Mouse (Mus musculus) embryonic stem cell, embryonic (primary cell): ENCODE data around the gene Tshr.

Experiments
- CTCF ChIA-PET, 4 experiments: fragments of 300-600 bp in 2 of 4; fragments of 350-600 bp in 2 of 4; sonication (Branson Sonifier 250); formaldehyde crosslinking; loops; one replicate each; lab custom pipeline; 2022; ENCODE audit warnings: inconsistent platforms in 2 of 4; lab: Charles Lee
- POLR2A ChIA-PET, 4 experiments: fragments of 300-600 bp in 2 of 4; fragments of 350-600 bp in 2 of 4; sonication (Branson Sonifier 250); formaldehyde crosslinking; loops; one replicate each; lab custom pipeline; 2022; ENCODE audit warnings: antibody characterized with exemption in 4 of 4, inconsistent platforms in 1 of 4; lab: Charles Lee

Tshr gene

GRCm38 (mm10) chr12:91384281-91385017 is at the start of gene Tshr, which contains the start of gene Cep128:
Gene Tshr (plus strand): TSS chr12:91384563.
Gene Cep128 (minus strand): TSS chr12:91384409.
- POLR2A ChIA-PET = interaction anchor here (0.5 to 1.7 kb wide), 12 partner anchors 16 to 394 kb away, joined by 3 to 15 read pairs (median 4); partner anchors contain the start of gene Gtf2a1 (in 2 of the 4)
- CTCF ChIA-PET = interaction anchor here in 1 of 4 experiments (0.7 to 1.2 kb wide), 6 partner anchors 10 to 416 kb away, joined by 3 to 4 read pairs (median 3); no protein-coding TSS in a partner anchor

GRCm38 (mm10) chr12:91338656-91339055 is 45.7 kb upstream of the Tshr start:
- ChIA-PET CTCF (interaction anchor here in 1 of 4 experiments (0.7 kb wide), 1 partner anchor 151 kb away, joined by 3 read pairs; no protein-coding TSS in a partner anchor), POLR2A (interaction anchor here in 1 of 4 experiments (0.7 kb wide), 1 partner anchor 12 kb away, joined by 3 read pairs; no protein-coding TSS in a partner anchor)

GRCm38 (mm10) chr12:91353783-91354182 is 30.6 kb upstream of the Tshr start:
- ChIA-PET CTCF (no interaction called here), POLR2A (no interaction called here)

- POLR2A ChIA-PET = no interaction called here
- CTCF ChIA-PET = no interaction called here
These were observed 15.2 kb upstream of the Tshr start for GRCm38 (mm10) chr12:91369173-91369572.

- POLR2A ChIA-PET = interaction anchor here in 3 of 4 experiments (0.5 to 1.7 kb wide), 6 partner anchors 204 to 395 kb away, joined by 3 to 15 read pairs (median 5); partner anchors contain the start of gene Gtf2a1 (in 2 of the 3)
- CTCF ChIA-PET = interaction anchor here in 2 of 4 experiments (0.6 to 1.2 kb wide), 6 partner anchors 10 to 406 kb away, joined by 3 to 4 read pairs (median 3); no protein-coding TSS in a partner anchor
These were observed 673 bp upstream of the Tshr start for GRCm38 (mm10) chr12:91383516-91384264.

- ChIA-PET POLR2A (interaction anchor here (0.5 to 1.6 kb wide), 10 partner anchors 24 to 878 kb away, joined by 3 to 7 read pairs (median 4); partner anchors contain the start of gene Gtf2a1 (in 2 of the 4)), CTCF (interaction anchor here (0.5 to 2.7 kb wide), 32 partner anchors 10 to 915 kb away, joined by 3 to 24 read pairs (median 4); partner anchors contain the start of genes Ston2 (in 2 of the 4) and Cep128 (in 1 of the 4))
These were observed 16.1 kb downstream of the Tshr start for GRCm38 (mm10) chr12:91400232-91401048.

GRCm38 (mm10) chr12:91401049-91401352 is 16.6 kb downstream of the Tshr start:
- CTCF ChIA-PET = interaction anchor here (0.6 to 2.7 kb wide), 18 partner anchors 13 to 915 kb away, joined by 3 to 24 read pairs (median 4); partner anchors contain the start of gene Ston2 (in 2 of the 4)

GRCm38 (mm10) chr12:91410306-91410705 is 25.9 kb downstream of the Tshr start:
- ChIA-PET POLR2A (no interaction called here), CTCF (no interaction called here)

More at GRCm38 (mm10) chr12:91401049-91401352, 16.6 kb downstream of the Tshr start:
- POLR2A ChIA-PET = interaction anchor here (0.5 to 1.6 kb wide), 7 partner anchors 25 to 1293 kb away, joined by 3 to 4 read pairs (median 4); partner anchors contain the start of gene Gtf2a1 (in 1 of the 4)

- ChIA-PET POLR2A (no interaction called here), CTCF (no interaction called here)
These were observed 28.3 kb downstream of the Tshr start for GRCm38 (mm10) chr12:91412461-91413182.

- CTCF ChIA-PET = interaction anchor here in 3 of 4 experiments (0.6 to 1.0 kb wide), 5 partner anchors 8 to 375 kb away, joined by 3 to 6 read pairs (median 3); partner anchors contain the start of gene Ston2 (in 1 of the 3)
- POLR2A ChIA-PET = interaction anchor here in 1 of 4 experiments (0.5 kb wide), 1 partner anchor 342 kb away, joined by 5 read pairs; no protein-coding TSS in a partner anchor
These were observed 30.7 kb downstream of the Tshr start for GRCm38 (mm10) chr12:91415112-91415511.

- POLR2A ChIA-PET = interaction anchor here in 1 of 4 experiments (1.3 kb wide), 1 partner anchor 363 kb away, joined by 3 read pairs; no protein-coding TSS in a partner anchor
- CTCF ChIA-PET = interaction anchor here in 1 of 4 experiments (0.6 kb wide), 1 partner anchor 470 kb away, joined by 3 read pairs; no protein-coding TSS in a partner anchor
These were observed 32.5 kb downstream of the Tshr start for GRCm38 (mm10) chr12:91416828-91417227.

GRCm38 (mm10) chr12:91418791-91419190 is 34.4 kb downstream of the Tshr start:
- CTCF ChIA-PET = interaction anchor here (0.5 to 1.1 kb wide), 17 partner anchors 13 to 689 kb away, joined by 3 to 9 read pairs (median 3); no protein-coding TSS in a partner anchor
- POLR2A ChIA-PET = interaction anchor here in 2 of 4 experiments (0.5 to 1.6 kb wide), 3 partner anchors 93 to 309 kb away, joined by 3 read pairs; partner anchors contain the start of gene Gtf2a1 (in 1 of the 2)

GRCm38 (mm10) chr12:91421272-91421671 is 36.9 kb downstream of the Tshr start:
- CTCF ChIA-PET = interaction anchor here in 1 of 4 experiments (0.7 kb wide), 1 partner anchor 21 kb away, joined by 4 read pairs; no protein-coding TSS in a partner anchor
- POLR2A ChIA-PET = no interaction called here

GRCm38 (mm10) chr12:91423125-91423820 is 38.9 kb downstream of the Tshr start:
- ChIA-PET POLR2A (interaction anchor here in 2 of 4 experiments (0.6 to 0.7 kb wide), 2 partner anchors 12 to 165 kb away, joined by 3 read pairs; no protein-coding TSS in a partner anchor), CTCF (interaction anchor here (0.5 to 1.6 kb wide), 18 partner anchors 8 to 1474 kb away, joined by 3 to 9 read pairs (median 4); partner anchors contain the start of genes Sel1l (in 1 of the 4) and Ston2 (in 1 of the 4))

GRCm38 (mm10) chr12:91426499-91426898 is 42.1 kb downstream of the Tshr start:
- ChIA-PET POLR2A (interaction anchor here in 1 of 4 experiments (0.9 kb wide), 1 partner anchor 60 kb away, joined by 3 read pairs; no protein-coding TSS in a partner anchor), CTCF (no interaction called here)

- ChIA-PET POLR2A (interaction anchor here in 1 of 4 experiments (0.9 kb wide), 1 partner anchor 59 kb away, joined by 3 read pairs; no protein-coding TSS in a partner anchor), CTCF (no interaction called here)
These were observed 42.8 kb downstream of the Tshr start for GRCm38 (mm10) chr12:91427129-91427528.
